Mouse (Mus musculus) forebrain, embryonic 10.5 days (tissue): Measurements from ENCODE around the gene Rbpms2. TPM values are rescaled to one million over a fixed set of nuclear protein-coding genes. Genes with fewer than 3 reads are reported as not detected.

Experiments
- DNase-seq: peaks from one replicate; pipeline ENCODE4 v3.0.0-alpha.2; 2017; ENCODE audit warnings: low spot score; ENCODE audit errors: extremely low spot score
- H3K27ac ChIP-seq: fragments of 300-500 bp; sonication (generic); 2 replicates; pipeline ENCODE4 v1.5.1; 2016; ENCODE audit warnings: mild to moderate bottlenecking
- H3K27me3 ChIP-seq: fragments of 300-500 bp; sonication (generic); 2 replicates; pipeline ENCODE4 v1.6.1; 2016; ENCODE audit warnings: mild to moderate bottlenecking; ENCODE audit not compliant: poor library complexity, severe bottlenecking
- H3K36me3 ChIP-seq: fragments of 300-500 bp; sonication (generic); replicated peaks from 2 replicates; pipeline ENCODE4 v1.6.1; 2016; ENCODE audit warnings: mild to moderate bottlenecking, moderate library complexity
- H3K4me1 ChIP-seq: fragments of 300-500 bp; sonication (generic); 2 replicates; pipeline ENCODE4 v1.6.1; 2016
- H3K4me3 ChIP-seq: fragments of 300-500 bp; sonication (generic); 2 replicates; pipeline ENCODE4 v1.5.1; 2016; ENCODE audit warnings: mild to moderate bottlenecking, moderate library complexity
- H3K9me3 ChIP-seq: fragments of 300-500 bp; sonication (generic); 2 replicates; pipeline ENCODE4 v1.6.1; 2016; ENCODE audit warnings: mild to moderate bottlenecking, moderate library complexity
- WGBS: fragments of 180-500 bp; shearing (Covaris S2); methylation state at CpG from one replicate; pipeline ENCODE4 v1.1.7; 2016; 5-methylcytosine and 5-hydroxymethylcytosine counted together
- polyA plus RNA-seq: library from polyadenylated mRNA; unstranded; fragments of >200 nt; fragmentation: Nextera tagmentation; extraction: Ambion mirVana; gene quantifications from 2 replicates; pipeline ENCODE4 v1.2.1, GENCODE M21; 2016

Rbpms2 gene
- polyA plus RNA-seq, 1 experiment from 2014 or later = 24.2 TPM

DNA sequence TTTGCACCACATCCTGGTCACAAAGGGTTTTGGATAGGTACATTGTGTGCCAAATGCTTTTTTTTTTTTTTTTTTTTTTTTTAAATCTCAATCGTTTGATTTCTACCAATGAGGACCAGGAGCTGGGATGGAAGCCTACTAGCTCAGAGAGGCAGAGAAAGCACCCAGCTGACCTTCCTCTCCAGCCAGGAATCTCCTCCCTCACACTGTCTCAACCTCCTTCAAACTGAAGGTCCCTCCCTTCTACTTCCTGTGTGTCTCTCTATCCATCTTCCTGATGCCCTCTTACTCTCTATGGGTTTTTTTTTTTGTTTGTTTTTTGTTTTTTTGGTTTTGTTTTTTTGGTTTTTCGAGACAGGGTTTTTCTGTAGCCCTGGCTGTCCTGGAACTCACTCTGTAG is 28.5 kb upstream of the Rbpms2 start:
- no peak overlapping the region for H3K27ac ChIP-seq
- peaks cover 1% of the 10 kb centered on the region for H3K36me3 ChIP-seq
- WGBS = 65% methylated on average over 2 of the region's 2 CpGs
- H3K9me3 ChIP-seq = no peaks in the 10 kb centered on the region
- no peak overlapping the region for H3K4me3 ChIP-seq
- no peak for DNase-seq
- peaks cover 7% of the 10 kb centered on the region for H3K4me1 ChIP-seq
- no peaks in the 10 kb centered on the region for H3K27me3 ChIP-seq

DNA sequence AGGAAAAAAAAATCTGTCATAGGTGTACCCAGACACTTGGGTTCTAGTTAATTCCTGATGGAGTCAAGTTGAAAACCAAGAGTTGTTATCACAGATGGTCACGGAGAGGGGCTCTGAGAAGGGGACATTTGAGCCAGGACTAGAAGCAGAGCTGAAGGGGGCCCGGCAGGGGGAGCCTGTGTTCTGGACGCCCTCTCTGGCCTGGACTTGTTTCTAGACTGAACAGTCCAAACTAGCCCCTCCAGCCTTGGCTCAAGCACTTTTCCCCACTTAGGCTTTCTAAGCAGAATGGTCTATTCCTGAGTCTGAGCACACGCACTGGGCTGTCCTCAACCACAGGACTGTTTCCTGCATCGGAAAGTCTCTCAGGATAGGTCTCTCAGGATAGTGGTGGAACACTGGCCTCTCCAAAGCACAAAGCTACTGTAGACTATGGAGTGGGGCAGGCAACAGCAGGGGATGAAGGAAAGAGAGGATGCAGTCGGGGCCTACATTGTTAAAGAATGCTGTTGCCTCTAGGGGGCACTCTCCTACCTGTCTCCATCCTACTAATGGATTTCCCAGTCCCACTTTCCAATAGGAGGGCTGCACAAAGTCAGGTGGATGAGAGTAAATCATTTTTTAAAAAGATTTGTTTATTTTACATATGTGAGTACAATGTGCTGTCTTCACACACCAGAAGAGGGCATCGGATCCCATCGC is 25.9 kb upstream of the Rbpms2 start:
- Histone ChIP-seq H3K4me1 (peaks cover 16% of the 10 kb centered on the region), H3K4me3 (no peak overlapping the region), H3K27ac (no peak overlapping the region), H3K27me3 (peaks cover 10% of the 10 kb centered on the region), H3K9me3 (no peaks in the 10 kb centered on the region), H3K36me3 (no peaks in the 10 kb centered on the region)
- WGBS = 54% methylated on average over 8 of the region's 8 CpGs
- DNase-seq = no peak

GRCm38 (mm10) chr9:65605471-65606136 is 23.8 kb upstream of the Rbpms2 start:
- Histone ChIP-seq H3K27ac (peak overlapping the region; percentile 66; the same call in 1 of the 2 replicates), H3K4me1 (peaks cover 14% of the 10 kb centered on the region), H3K4me3 (peak overlapping the region; percentile 13; the same call in 1 of the 2 replicates), H3K9me3 (no peaks in the 10 kb centered on the region), H3K27me3 (peaks cover 10% of the 10 kb centered on the region), H3K36me3 (no peaks in the 10 kb centered on the region)
- 6% methylated on average over 9 of the region's 9 CpGs for WGBS
- peak; percentile 87 for DNase-seq

GRCm38 (mm10) chr9:65606321-65607109 is 22.9 kb upstream of the Rbpms2 start:
- H3K27ac ChIP-seq = no peak overlapping the region
- H3K36me3 ChIP-seq = no peaks in the 10 kb centered on the region
- 26% methylated on average over 9 of the region's 9 CpGs for WGBS
- no peaks in the 10 kb centered on the region for H3K9me3 ChIP-seq
- H3K27me3 ChIP-seq = peaks cover 10% of the 10 kb centered on the region
- H3K4me3 ChIP-seq = no peak overlapping the region
- no peak for DNase-seq
- H3K4me1 ChIP-seq = peaks cover 14% of the 10 kb centered on the region

DNA sequence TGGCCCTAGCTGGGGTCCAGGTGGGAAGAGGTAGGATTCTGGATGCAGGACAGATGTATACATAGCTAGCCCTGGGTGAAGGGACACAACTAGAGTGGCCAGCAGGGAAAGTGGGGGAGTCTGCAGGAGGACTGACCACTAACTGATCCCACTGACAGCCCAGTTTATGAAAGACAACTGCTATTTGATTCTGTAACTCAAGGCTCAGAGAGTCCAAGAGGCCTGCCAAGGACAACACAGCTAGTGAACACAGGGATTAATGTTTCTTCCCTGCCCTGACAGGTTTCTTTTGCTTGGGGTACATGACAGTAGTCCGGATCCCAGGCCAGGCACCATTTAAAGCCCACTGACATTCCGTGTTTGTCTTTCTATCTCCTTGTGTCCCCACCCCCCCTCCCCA is 22.3 kb upstream of the Rbpms2 start:
- no peak for DNase-seq
- 46% methylated on average over 2 of the region's 2 CpGs for WGBS
- no peak overlapping the region for H3K4me3 ChIP-seq
- peaks cover 10% of the 10 kb centered on the region for H3K27me3 ChIP-seq
- H3K27ac ChIP-seq = no peak overlapping the region
- no peaks in the 10 kb centered on the region for H3K9me3 ChIP-seq
- no peaks in the 10 kb centered on the region for H3K36me3 ChIP-seq
- peaks cover 14% of the 10 kb centered on the region for H3K4me1 ChIP-seq

DNA sequence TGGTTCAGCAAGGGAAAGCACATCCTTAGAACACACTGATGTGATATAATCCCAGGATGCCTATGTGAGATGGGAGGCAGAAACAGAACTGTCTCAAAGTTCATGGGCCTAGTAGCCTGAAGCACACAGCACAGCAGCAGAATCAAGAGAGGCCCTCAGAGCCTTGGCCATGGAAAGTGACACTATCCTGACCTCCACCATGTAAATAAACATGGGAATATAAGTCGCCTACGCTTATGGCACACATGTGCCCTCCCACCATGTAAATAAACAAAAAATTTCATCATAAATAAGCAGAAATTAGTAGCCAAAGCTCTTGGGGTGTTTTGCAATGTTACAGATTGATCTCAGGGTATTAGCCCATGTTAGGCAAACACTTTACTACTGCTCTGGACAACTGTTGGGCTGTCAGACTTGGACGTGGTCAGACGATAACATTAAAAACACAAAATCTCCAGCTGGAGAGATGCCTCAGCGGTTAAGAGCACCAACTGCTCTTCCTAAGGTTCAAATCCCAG is 17.4 kb upstream of the Rbpms2 start:
- Histone ChIP-seq H3K27me3 (0 out of 2 replicates have a peak, but pooled peaks cover under 1% of the 10 kb centered on the region), H3K4me1 (no peaks in the 10 kb centered on the region), H3K9me3 (no peaks in the 10 kb centered on the region), H3K36me3 (no peaks in the 10 kb centered on the region), H3K27ac (no peak overlapping the region), H3K4me3 (no peak overlapping the region)
- no peak for DNase-seq
- 89% methylated on average over 5 of the region's 5 CpGs for WGBS

DNA sequence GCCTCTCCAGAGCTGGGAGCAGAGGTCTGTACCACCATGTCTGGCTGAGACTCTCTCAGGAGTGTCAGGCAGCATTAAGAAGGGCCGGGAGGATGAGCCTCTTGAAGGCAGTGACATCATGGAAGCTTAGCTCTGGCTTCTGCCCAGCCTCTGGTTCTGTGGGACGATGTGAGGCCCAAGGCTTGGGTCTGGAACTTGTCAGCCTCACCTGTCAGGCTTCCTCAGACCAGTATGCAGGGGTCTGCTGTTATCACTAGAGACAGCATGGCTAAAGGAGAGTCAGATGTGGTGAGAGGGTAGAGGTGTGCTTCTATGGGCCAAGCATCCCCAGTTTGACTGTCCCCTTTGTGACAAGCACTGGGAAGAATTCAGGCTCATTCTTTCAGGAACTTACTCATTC is 16.4 kb upstream of the Rbpms2 start:
- 71% methylated on average over 2 of the region's 2 CpGs for WGBS
- Histone ChIP-seq H3K36me3 (no peaks in the 10 kb centered on the region), H3K9me3 (no peaks in the 10 kb centered on the region), H3K4me1 (peaks cover 4% of the 10 kb centered on the region; the same call in 1 of the 2 replicates), H3K27me3 (no peaks in the 10 kb centered on the region), H3K27ac (no peak overlapping the region), H3K4me3 (no peak overlapping the region)
- DNase-seq = no peak

DNA sequence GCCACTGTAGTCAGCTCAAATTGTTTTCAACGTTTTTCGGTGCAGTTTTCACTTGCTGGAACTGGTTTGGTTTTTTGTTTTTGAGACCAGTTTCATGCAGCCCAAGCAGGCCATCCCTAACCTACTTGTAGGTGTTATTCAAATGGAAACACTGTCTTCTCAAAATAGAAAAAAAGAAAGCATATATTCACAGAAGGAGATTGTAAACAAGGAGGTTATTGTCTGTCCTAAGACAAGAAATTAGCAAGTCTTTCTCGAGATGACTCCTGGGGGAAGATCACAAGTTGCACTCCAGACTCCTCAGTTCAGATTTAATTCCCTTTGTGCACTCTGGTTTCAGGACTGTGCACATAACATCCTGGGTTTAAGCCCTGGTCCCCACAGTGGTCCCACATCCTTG is 10.1 kb upstream of the Rbpms2 start:
- Histone ChIP-seq H3K27ac (no peak overlapping the region), H3K27me3 (no peaks in the 10 kb centered on the region), H3K4me3 (no peak overlapping the region), H3K36me3 (no peaks in the 10 kb centered on the region), H3K9me3 (no peaks in the 10 kb centered on the region), H3K4me1 (peaks cover 4% of the 10 kb centered on the region; the same call in 1 of the 2 replicates)
- 65% methylated on average over 3 of the region's 3 CpGs for WGBS
- DNase-seq = no peak

- no peaks in the 10 kb centered on the region for H3K9me3 ChIP-seq
- no peaks in the 10 kb centered on the region for H3K36me3 ChIP-seq
- no peak overlapping the region for H3K4me3 ChIP-seq
- WGBS = 90% methylated on average over 4 of the region's 4 CpGs
- H3K4me1 ChIP-seq = peaks cover 4% of the 10 kb centered on the region; the same call in 1 of the 2 replicates
- no peak for DNase-seq
- H3K27me3 ChIP-seq = peaks cover 6% of the 10 kb centered on the region
- no peak overlapping the region for H3K27ac ChIP-seq
Observed at GRCm38 (mm10) chr9:65621196-65621595, 8.3 kb upstream of the Rbpms2 start.

GRCm38 (mm10) chr9:65621666-65622065 is 7.8 kb upstream of the Rbpms2 start:
- Histone ChIP-seq H3K36me3 (no peaks in the 10 kb centered on the region), H3K27me3 (peaks cover 11% of the 10 kb centered on the region), H3K4me3 (no peak overlapping the region), H3K9me3 (no peaks in the 10 kb centered on the region), H3K27ac (no peak overlapping the region), H3K4me1 (peaks cover 4% of the 10 kb centered on the region; the same call in 1 of the 2 replicates)
- 75% methylated on average over 2 of the region's 2 CpGs for WGBS
- no peak for DNase-seq

- no peak for DNase-seq
- 87% methylated on average over 5 of the region's 5 CpGs for WGBS
- H3K27me3 ChIP-seq = peaks cover 23% of the 10 kb centered on the region
Observed at GRCm38 (mm10) chr9:65622826-65623225, 6.6 kb upstream of the Rbpms2 start.

DNA sequence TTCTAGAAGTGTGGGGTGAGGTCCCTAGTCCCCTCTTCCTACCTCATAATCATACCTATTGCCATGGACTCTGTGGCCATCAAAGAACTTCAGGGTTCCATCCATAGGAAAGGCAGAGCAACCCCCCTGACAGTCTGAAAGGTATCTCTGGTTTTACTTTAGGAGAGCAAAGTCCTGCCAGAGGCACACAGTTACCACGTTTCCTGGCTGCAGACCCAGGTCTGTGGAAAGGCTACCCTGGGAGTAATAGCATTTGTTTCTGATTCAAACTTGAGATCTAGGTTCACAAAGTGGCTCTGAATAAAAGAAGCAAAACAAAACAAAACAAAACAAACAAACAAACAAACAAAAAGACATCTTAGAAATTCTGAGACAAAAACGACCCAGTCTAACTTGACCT is 5.2 kb upstream of the Rbpms2 start:
- peaks cover 37% of the 10 kb centered on the region for H3K27me3 ChIP-seq
- H3K4me3 ChIP-seq = no peak overlapping the region
- no peak for DNase-seq
- 76% methylated on average over 2 of the region's 2 CpGs for WGBS
- no peak overlapping the region for H3K27ac ChIP-seq
- H3K36me3 ChIP-seq = no peaks in the 10 kb centered on the region
- H3K9me3 ChIP-seq = no peaks in the 10 kb centered on the region
- peaks cover 6% of the 10 kb centered on the region for H3K4me1 ChIP-seq

More at GRCm38 (mm10) chr9:65622826-65623225, 6.6 kb upstream of the Rbpms2 start:
- Histone ChIP-seq H3K36me3 (no peaks in the 10 kb centered on the region), H3K9me3 (no peaks in the 10 kb centered on the region), H3K4me1 (no peaks in the 10 kb centered on the region), H3K27ac (no peak overlapping the region), H3K4me3 (no peak overlapping the region)
